Mouse (Mus musculus) ES-E14 (cell line): ENCODE results near the gene Elf5.

Source experiments
- HCFC1 ChIP-seq: IDR thresholded peaks from 2 replicates; pipeline ENCODE4 v1.6.1; 2012; ENCODE audit warnings: low read length, inconsistent platforms, borderline replicate concordance; ENCODE audit not compliant: insufficient read depth
- MAFK ChIP-seq: IDR thresholded peaks from 2 replicates; pipeline ENCODE4 v1.6.1; 2014; ENCODE audit warnings: mild to moderate bottlenecking, low read depth, low read length, inconsistent platforms; ENCODE audit not compliant: insufficient read depth

- no peak for TF ChIP-seq HCFC1
- TF ChIP-seq MAFK, result peak; percentile 36; the same call in 1 of the 2 replicates
Measured at GRCm38 (mm10) chr2:103382174-103382573, 29.3 kb upstream of the Elf5 start.
